Mouse (Mus musculus): ENCODE data around the gene Scn9a. TPM values are rescaled to one million over a fixed set of nuclear protein-coding genes. Genes with fewer than 3 reads are reported as not detected.

Scn9a gene
- polyA plus RNA-seq, 1 experiment: not detected

DNA sequence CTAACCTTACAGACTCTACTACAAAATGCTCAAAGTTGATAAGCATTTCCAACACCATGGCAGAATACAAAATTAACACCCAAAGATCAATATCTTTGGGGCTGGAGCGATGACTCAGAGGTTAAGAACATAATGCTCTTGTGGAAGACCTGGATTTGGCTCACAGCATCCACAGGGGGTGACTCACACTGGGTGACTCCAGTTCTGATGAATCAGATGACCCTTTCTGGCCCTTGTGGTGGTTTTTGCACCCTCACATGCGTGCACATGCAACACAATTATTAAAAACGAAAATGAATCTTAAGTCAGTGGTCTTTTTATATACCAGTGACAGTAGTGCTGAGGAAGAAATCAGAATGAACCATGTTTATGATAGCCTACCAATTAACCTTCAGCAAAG, 126.7 kb downstream of the Scn9a start:
- H3K4me3 ChIP-seq (ENCODE audit: control insufficient read depth, low read depth, low read length): no peak overlapping the region
- no peak for TF ChIP-seq POLR2A (IDR thresholded peaks at IDR 0.05; ENCODE audit: control insufficient read depth, low read depth, low read length)
- no peak for TF ChIP-seq CTCF (IDR thresholded peaks at IDR 0.05; ENCODE audit: control insufficient read depth, insufficient read depth, insufficient replicate concordance, low read depth, low read length)
- H3K4me1 ChIP-seq (ENCODE audit: control insufficient read depth, insufficient read depth, low read length): no peaks in the 10 kb centered on the region
- no peaks in the 10 kb centered on the region for H3K36me3 ChIP-seq (ENCODE audit: control insufficient read depth, insufficient read depth, low read length)
- H3K27me3 ChIP-seq (ENCODE audit: control insufficient read depth, insufficient read depth, low read length): no peaks in the 10 kb centered on the region
- no peak overlapping the region for H3K27ac ChIP-seq (ENCODE audit: control insufficient read depth, insufficient read depth, low read depth, low read length)

DNA sequence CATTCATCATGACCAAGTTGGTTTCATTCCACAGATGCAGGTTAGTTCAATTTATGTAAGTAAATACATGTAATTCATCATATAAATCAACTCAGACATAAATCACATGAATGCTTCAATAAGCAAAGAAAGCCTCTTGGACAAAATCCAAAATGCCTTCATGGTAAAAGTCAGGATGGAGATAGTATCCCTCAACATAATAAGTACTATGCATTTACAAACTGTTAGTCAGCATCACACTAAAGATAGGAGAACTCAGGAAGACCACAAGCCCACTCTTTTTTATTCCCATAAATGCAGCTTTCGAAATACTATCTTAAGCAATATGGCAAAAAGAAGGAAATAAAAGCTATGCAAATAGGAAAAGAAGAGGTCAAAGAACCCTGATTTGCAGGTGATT, 127.1 kb downstream of the Scn9a start:
- Histone ChIP-seq H3K27me3 (ENCODE audit: control insufficient read depth, insufficient read depth, low read length) (no peaks in the 10 kb centered on the region), H3K27ac (ENCODE audit: control insufficient read depth, insufficient read depth, low read depth, low read length) (no peak overlapping the region), H3K4me1 (ENCODE audit: control insufficient read depth, insufficient read depth, low read length) (no peaks in the 10 kb centered on the region), H3K36me3 (ENCODE audit: control insufficient read depth, insufficient read depth, low read length) (no peaks in the 10 kb centered on the region), H3K4me3 (ENCODE audit: control insufficient read depth, low read depth, low read length) (no peak overlapping the region)
- no peak for TF ChIP-seq CTCF (IDR thresholded peaks at IDR 0.05; ENCODE audit: control insufficient read depth, insufficient read depth, insufficient replicate concordance, low read depth, low read length)
- TF ChIP-seq POLR2A (IDR thresholded peaks at IDR 0.05; ENCODE audit: control insufficient read depth, low read depth, low read length): no peak

- Histone ChIP-seq H3K27ac (ENCODE audit: control insufficient read depth, insufficient read depth, low read depth, low read length) (no peak overlapping the region), H3K4me3 (ENCODE audit: control insufficient read depth, low read depth, low read length) (no peak overlapping the region), H3K36me3 (ENCODE audit: control insufficient read depth, insufficient read depth, low read length) (no peaks in the 10 kb centered on the region), H3K27me3 (ENCODE audit: control insufficient read depth, insufficient read depth, low read length) (no peaks in the 10 kb centered on the region), H3K4me1 (ENCODE audit: control insufficient read depth, insufficient read depth, low read length) (no peaks in the 10 kb centered on the region)
- TF ChIP-seq CTCF (IDR thresholded peaks at IDR 0.05; ENCODE audit: control insufficient read depth, insufficient read depth, insufficient replicate concordance, low read depth, low read length) (no peak), POLR2A (IDR thresholded peaks at IDR 0.05; ENCODE audit: control insufficient read depth, low read depth, low read length) (no peak)
Measured at GRCm38 (mm10) chr2:66502158-66502557, 132.6 kb downstream of the Scn9a start.

GRCm38 (mm10) chr2:66494556-66494955, 140.2 kb downstream of the Scn9a start:
- H3K27me3 ChIP-seq (ENCODE audit: control insufficient read depth, insufficient read depth, low read length): no peaks in the 10 kb centered on the region
- TF ChIP-seq CTCF (IDR thresholded peaks at IDR 0.05; ENCODE audit: control insufficient read depth, insufficient read depth, insufficient replicate concordance, low read depth, low read length) (no peak), POLR2A (IDR thresholded peaks at IDR 0.05; ENCODE audit: control insufficient read depth, low read depth, low read length) (no peak)
- no peak overlapping the region for H3K4me3 ChIP-seq (ENCODE audit: control insufficient read depth, low read depth, low read length)
- H3K4me1 ChIP-seq (ENCODE audit: control insufficient read depth, insufficient read depth, low read length): no peaks in the 10 kb centered on the region
- H3K36me3 ChIP-seq (ENCODE audit: control insufficient read depth, insufficient read depth, low read length): no peaks in the 10 kb centered on the region
- H3K27ac ChIP-seq (ENCODE audit: control insufficient read depth, insufficient read depth, low read depth, low read length): no peak overlapping the region

GRCm38 (mm10) chr2:66478395-66478794, 156.4 kb downstream of the Scn9a start:
- H3K4me1 ChIP-seq (ENCODE audit: control insufficient read depth, insufficient read depth, low read length): no peaks in the 10 kb centered on the region
- H3K4me3 ChIP-seq (ENCODE audit: control insufficient read depth, low read depth, low read length): no peak overlapping the region
- H3K27ac ChIP-seq (ENCODE audit: control insufficient read depth, insufficient read depth, low read depth, low read length): no peak overlapping the region
- no peaks in the 10 kb centered on the region for H3K36me3 ChIP-seq (ENCODE audit: control insufficient read depth, insufficient read depth, low read length)
- TF ChIP-seq POLR2A (IDR thresholded peaks at IDR 0.05; ENCODE audit: control insufficient read depth, low read depth, low read length): no peak
- no peak for TF ChIP-seq CTCF (IDR thresholded peaks at IDR 0.05; ENCODE audit: control insufficient read depth, insufficient read depth, insufficient replicate concordance, low read depth, low read length)
- H3K27me3 ChIP-seq (ENCODE audit: control insufficient read depth, insufficient read depth, low read length): no peaks in the 10 kb centered on the region

DNA sequence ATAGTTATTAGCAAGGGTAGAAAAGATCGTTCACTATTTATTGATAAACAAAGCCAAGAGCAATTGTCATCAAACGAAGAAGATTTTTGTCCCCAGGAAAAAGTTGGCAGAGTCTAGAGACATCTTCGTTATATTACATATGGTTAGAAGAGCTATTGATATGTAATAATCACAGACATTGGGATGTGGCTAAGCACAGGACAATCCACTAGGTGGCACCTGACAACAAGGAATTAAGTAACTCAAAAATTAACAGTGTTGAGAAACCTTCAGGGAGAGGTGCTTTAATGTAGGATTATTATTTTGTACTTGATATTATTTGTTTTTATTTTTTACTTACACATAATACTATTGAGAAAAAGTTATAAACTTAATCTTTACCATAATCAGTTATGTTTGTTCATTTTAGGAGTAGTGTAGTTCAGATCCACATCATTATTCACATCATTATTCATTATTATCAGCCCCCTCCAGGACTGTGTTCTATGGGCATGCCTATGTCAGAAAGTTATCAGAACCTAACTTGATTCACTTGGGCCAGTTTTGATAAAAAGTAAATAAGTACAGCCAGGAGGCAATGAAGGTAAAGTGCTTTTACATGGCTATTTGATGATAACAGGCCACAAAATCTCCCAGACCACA, 161.5 kb downstream of the Scn9a start:
- Histone ChIP-seq H3K4me3 (ENCODE audit: control insufficient read depth, low read depth, low read length) (no peak overlapping the region), H3K27me3 (ENCODE audit: control insufficient read depth, insufficient read depth, low read length) (no peaks in the 10 kb centered on the region), H3K27ac (ENCODE audit: control insufficient read depth, insufficient read depth, low read depth, low read length) (no peak overlapping the region), H3K36me3 (ENCODE audit: control insufficient read depth, insufficient read depth, low read length) (no peaks in the 10 kb centered on the region), H3K4me1 (ENCODE audit: control insufficient read depth, insufficient read depth, low read length) (no peaks in the 10 kb centered on the region)
- TF ChIP-seq POLR2A (IDR thresholded peaks at IDR 0.05; ENCODE audit: control insufficient read depth, low read depth, low read length): no peak
- no peak for TF ChIP-seq CTCF (IDR thresholded peaks at IDR 0.05; ENCODE audit: control insufficient read depth, insufficient read depth, insufficient replicate concordance, low read depth, low read length)

DNA sequence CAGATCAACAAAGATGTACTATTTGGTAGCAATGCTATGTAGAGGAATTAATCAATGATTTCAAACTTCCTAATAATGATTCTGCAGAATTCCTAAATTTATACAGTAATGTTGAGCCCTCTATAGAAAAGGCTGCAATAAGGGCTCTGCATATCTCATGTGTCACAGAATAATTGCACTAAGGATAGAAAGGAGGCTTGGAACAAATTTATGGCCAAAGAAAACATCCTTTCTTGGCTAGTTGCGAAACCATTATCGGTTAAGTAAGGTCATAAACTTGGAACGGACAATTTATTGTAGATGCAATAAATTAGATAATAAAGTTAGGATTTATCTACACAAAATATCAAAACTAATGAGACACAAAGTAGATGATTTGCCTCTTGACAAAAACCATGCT, 169.3 kb downstream of the Scn9a start:
- H3K36me3 ChIP-seq (ENCODE audit: control insufficient read depth, insufficient read depth, low read length): no peaks in the 10 kb centered on the region
- no peaks in the 10 kb centered on the region for H3K4me1 ChIP-seq (ENCODE audit: control insufficient read depth, insufficient read depth, low read length)
- TF ChIP-seq CTCF (IDR thresholded peaks at IDR 0.05; ENCODE audit: control insufficient read depth, insufficient read depth, insufficient replicate concordance, low read depth, low read length): no peak
- H3K4me3 ChIP-seq (ENCODE audit: control insufficient read depth, low read depth, low read length): no peak overlapping the region
- H3K27me3 ChIP-seq (ENCODE audit: control insufficient read depth, insufficient read depth, low read length): no peaks in the 10 kb centered on the region
- H3K27ac ChIP-seq (ENCODE audit: control insufficient read depth, insufficient read depth, low read depth, low read length): no peak overlapping the region
